Mouse (Mus musculus): ENCODE data around the gene Rln3. TPM values are rescaled to one million over a fixed set of nuclear protein-coding genes. Genes with fewer than 3 reads are reported as not detected.
A peak's percentile ranks its signal among the peaks of the same experiment; 100 is the strongest.

Rln3 gene
- polyA plus RNA-seq, 2 experiments, result not detected

DNA sequence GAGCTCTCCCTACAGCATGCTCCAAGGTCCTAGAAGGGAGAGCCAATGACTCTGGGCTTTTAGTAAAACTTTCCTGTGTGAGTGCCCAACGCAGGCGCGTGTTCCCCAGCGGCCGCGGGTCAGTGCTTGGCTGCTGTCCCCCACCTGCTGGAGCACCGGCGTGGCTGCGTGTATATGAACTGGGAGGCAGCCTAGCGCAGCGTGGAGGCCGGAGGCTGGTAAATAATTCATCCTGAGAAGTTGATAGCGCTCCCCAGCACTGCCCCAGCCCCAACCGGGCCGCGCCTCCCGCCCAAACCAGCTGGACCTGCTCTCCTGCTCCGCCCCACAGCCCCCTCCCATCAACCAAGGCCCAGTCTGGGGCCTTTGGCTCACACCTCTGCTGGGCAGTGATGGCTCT, 23.7 kb downstream of the Rln3 start, which contains the start of gene Palm3:
Palm3 (plus strand) TSS at position 376 of the 400 bp plus-strand sequence.
- ATAC-seq (ENCODE audit: insufficient read depth) (no peak), DNase-seq (ENCODE audit: low read depth in 3 of 3, low spot score in 3 of 3) (no peak)
- Histone ChIP-seq H3K27me3 (ENCODE audit: control insufficient read depth, insufficient read depth, low read length) (peaks cover 32% of the 10 kb centered on the region), H3K4me3 (ENCODE audit: insufficient read depth in 1 of 2, low read depth in 2 of 2, low read length in 2 of 2) (no peak within 1 kb of the TSS), H3K4me1 (replicated peaks; ENCODE audit: control insufficient read depth in 2 of 2, insufficient read depth in 2 of 2, low read length in 1 of 2) (peaks cover 0 to 2% of the 10 kb centered on the region in 2 experiments; a peak in 1 of 4 replicates), H3K9ac (replicated peaks) (no peak within 1 kb of the TSS), H3K27ac (no peak within 1 kb of the TSS), H3K36me3 (replicated peaks; ENCODE audit: control insufficient read depth, insufficient read depth, low read depth) (no peaks in the 10 kb centered on the region), H3K9me3 (ENCODE audit: control insufficient read depth, low read length) (no peaks in the 10 kb centered on the region), H3K4me2 (ENCODE audit: low read depth) (no peak within 1 kb of the TSS)
- no peak for TF ChIP-seq CTCF (IDR thresholded peaks at IDR 0.05; ENCODE audit: low read depth)
- 15% methylated on average over 18 of the region's 18 CpGs for WGBS (ENCODE audit: insufficient replicate concordance)

- Histone ChIP-seq H3K27ac (no peak overlapping the region), H3K36me3 (replicated peaks; ENCODE audit: control insufficient read depth, insufficient read depth, low read depth) (no peaks in the 10 kb centered on the region), H3K27me3 (ENCODE audit: control insufficient read depth, insufficient read depth, low read length) (peaks cover 23% of the 10 kb centered on the region), H3K9ac (replicated peaks) (no peak overlapping the region), H3K4me1 (replicated peaks; ENCODE audit: control insufficient read depth in 2 of 2, insufficient read depth in 2 of 2, low read length in 1 of 2) (no peaks in the 10 kb centered on the region), H3K4me2 (ENCODE audit: low read depth) (no peak overlapping the region), H3K4me3 (ENCODE audit: insufficient read depth in 1 of 2, low read depth in 2 of 2, low read length in 2 of 2) (no peak overlapping the region), H3K9me3 (ENCODE audit: control insufficient read depth, low read length) (no peaks in the 10 kb centered on the region; the same call in 1 of the 2 replicates)
- WGBS (ENCODE audit: insufficient replicate concordance), result 62% methylated on average over 9 of the region's 9 CpGs
- no peak for ATAC-seq (ENCODE audit: insufficient read depth)
- no peak for DNase-seq (ENCODE audit: low read depth in 3 of 3, low spot score in 3 of 3)
- TF ChIP-seq EP300 (IDR thresholded peaks at IDR 0.05; ENCODE audit: low read depth) (no peak), CTCF (IDR thresholded peaks at IDR 0.05; ENCODE audit: low read depth) (no peak)
Observed at GRCm38 (mm10) chr8:84019738-84020137, 25.1 kb downstream of the Rln3 start.

DNA sequence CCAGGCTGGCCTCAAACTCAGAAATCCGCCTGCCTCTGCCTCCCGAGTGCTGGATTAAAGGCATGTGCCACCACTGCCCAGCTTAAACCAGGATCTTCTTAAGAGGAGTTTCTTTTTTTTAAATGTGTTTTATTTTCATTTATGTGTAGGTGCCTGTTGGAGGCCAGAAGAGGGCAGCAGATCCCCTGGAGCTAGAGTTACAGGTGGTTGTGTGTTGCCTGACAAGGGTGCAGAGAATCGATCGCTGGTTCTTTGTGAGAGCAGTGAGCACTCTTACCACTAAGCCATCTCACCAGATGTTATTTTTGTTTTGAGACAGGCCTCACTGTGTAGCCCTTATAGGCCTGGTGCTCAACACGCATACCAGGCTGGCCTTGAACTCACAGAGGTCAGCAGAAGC, 29.0 kb downstream of the Rln3 start:
- Histone ChIP-seq H3K9me3 (ENCODE audit: control insufficient read depth, low read length) (no peaks in the 10 kb centered on the region; the same call in 1 of the 2 replicates), H3K9ac (replicated peaks) (no peak overlapping the region), H3K27ac (no peak overlapping the region), H3K4me1 (replicated peaks; ENCODE audit: control insufficient read depth in 2 of 2, insufficient read depth in 2 of 2, low read length in 1 of 2) (no peaks in the 10 kb centered on the region), H3K4me3 (ENCODE audit: insufficient read depth in 1 of 2, low read depth in 2 of 2, low read length in 2 of 2) (no peak overlapping the region), H3K27me3 (ENCODE audit: control insufficient read depth, insufficient read depth, low read length) (peaks cover 34% of the 10 kb centered on the region), H3K4me2 (ENCODE audit: low read depth) (no peak overlapping the region), H3K36me3 (replicated peaks; ENCODE audit: control insufficient read depth, insufficient read depth, low read depth) (no peaks in the 10 kb centered on the region)
- ATAC-seq (ENCODE audit: insufficient read depth) (no peak), DNase-seq (ENCODE audit: low read depth in 3 of 3, low spot score in 3 of 3) (no peak)
- WGBS (ENCODE audit: insufficient replicate concordance), result 77% methylated on average over 5 of the region's 5 CpGs
- no peak for TF ChIP-seq EP300 (IDR thresholded peaks at IDR 0.05; ENCODE audit: low read depth)
- TF ChIP-seq CTCF (IDR thresholded peaks at IDR 0.05; ENCODE audit: low read depth), result peak; percentile 27

- peak overlapping the region; percentile 67 for H3K4me2 ChIP-seq (ENCODE audit: low read depth)
- 11% methylated on average over 35 of the region's 35 CpGs for WGBS (ENCODE audit: insufficient replicate concordance)
- DNase-seq (ENCODE audit: low read depth in 3 of 3, low spot score in 3 of 3), result no peak
Observed at GRCm38 (mm10) chr8:84012499-84013165, 32.2 kb downstream of the Rln3 start.

GRCm38 (mm10) chr8:84011705-84012498, 32.9 kb downstream of the Rln3 start, which contains the start of gene 2210011C24Rik:
Gene 2210011C24Rik, minus strand, starts transcription at chr8:84012171.
- Histone ChIP-seq H3K4me3 (ENCODE audit: insufficient read depth in 1 of 2, low read depth in 2 of 2, low read length in 2 of 2) (peak within 1 kb of the TSS; percentile 33 to 47), H3K27ac (no peak within 1 kb of the TSS), H3K4me2 (ENCODE audit: low read depth) (peak within 1 kb of the TSS; percentile 67), H3K4me1 (replicated peaks; ENCODE audit: control insufficient read depth in 2 of 2, insufficient read depth in 2 of 2, low read length in 1 of 2) (no peaks in the 10 kb centered on the region), H3K36me3 (replicated peaks; ENCODE audit: control insufficient read depth, insufficient read depth, low read depth) (no peaks in the 10 kb centered on the region), H3K27me3 (ENCODE audit: control insufficient read depth, insufficient read depth, low read length) (peaks cover 42% of the 10 kb centered on the region), H3K9ac (replicated peaks) (no peak within 1 kb of the TSS), H3K9me3 (ENCODE audit: control insufficient read depth, low read length) (no peaks in the 10 kb centered on the region; the same call in 1 of the 2 replicates)
- DNase-seq (ENCODE audit: low read depth in 3 of 3, low spot score in 3 of 3) (no peak), ATAC-seq (ENCODE audit: insufficient read depth) (no peak)
- 1% methylated on average over 44 of the region's 45 CpGs for WGBS (ENCODE audit: insufficient replicate concordance)
- TF ChIP-seq EP300 (IDR thresholded peaks at IDR 0.05; ENCODE audit: low read depth) (no peak), CTCF (IDR thresholded peaks at IDR 0.05; ENCODE audit: low read depth) (no peak)

More at GRCm38 (mm10) chr8:84012499-84013165, 32.2 kb downstream of the Rln3 start:
- H3K9me3 ChIP-seq (ENCODE audit: control insufficient read depth, low read length), result no peaks in the 10 kb centered on the region; the same call in 1 of the 2 replicates
- H3K36me3 ChIP-seq (replicated peaks; ENCODE audit: control insufficient read depth, insufficient read depth, low read depth), result no peaks in the 10 kb centered on the region
- no peak for ATAC-seq (ENCODE audit: insufficient read depth)
- H3K4me1 ChIP-seq (replicated peaks; ENCODE audit: control insufficient read depth in 2 of 2, insufficient read depth in 2 of 2, low read length in 1 of 2), result no peaks in the 10 kb centered on the region
- TF ChIP-seq EP300 (IDR thresholded peaks at IDR 0.05; ENCODE audit: low read depth) (no peak), CTCF (IDR thresholded peaks at IDR 0.05; ENCODE audit: low read depth) (no peak)
- H3K4me3 ChIP-seq (ENCODE audit: insufficient read depth in 1 of 2, low read depth in 2 of 2, low read length in 2 of 2), result peak overlapping the region in 1 of 2 experiments; percentile 47; a peak in 2 of 4 replicates
- H3K9ac ChIP-seq (replicated peaks), result no peak overlapping the region
- H3K27me3 ChIP-seq (ENCODE audit: control insufficient read depth, insufficient read depth, low read length), result peaks cover 42% of the 10 kb centered on the region
- no peak overlapping the region for H3K27ac ChIP-seq
